Mouse (Mus musculus) right cerebral cortex, postnatal 36 days (tissue): ENCODE measurements at regions not wholly inside any gene's neighbourhood (a gene's known extent, or its start where the extent isn't known, plus 50 kb on each side); places are given as distances from the start of the nearest gene placed in this dataset.
A peak's percentile ranks its signal among the peaks of the same experiment; 100 is the strongest.

ENCODE experiments used
- DNase-seq, 2 experiments: peaks; one replicate each; pipeline ENCODE4 v3.0.0; 2022; ENCODE audit warnings: low spot score in 2 of 2, mixed read lengths in 1 of 2

- DNase-seq, result no peak
Measured at GRCm38 (mm10) chr17:75894934-75895333, 343.2 kb upstream of the Fam98a start.

- no peak for DNase-seq
Measured at GRCm38 (mm10) chr17:75893559-75893958, 341.8 kb upstream of the Fam98a start.

- no peak for DNase-seq
Measured at GRCm38 (mm10) chr17:75892156-75892555, 340.4 kb upstream of the Fam98a start.

GRCm38 (mm10) chr17:75891564-75891963 lies 339.8 kb upstream of the Fam98a start:
- no peak for DNase-seq

- no peak for DNase-seq
Measured at GRCm38 (mm10) chr17:75877848-75878247, 326.1 kb upstream of the Fam98a start.

- no peak for DNase-seq
Measured at GRCm38 (mm10) chr17:75876895-75877294, 325.1 kb upstream of the Fam98a start.

GRCm38 (mm10) chr17:75874535-75874934 lies 322.8 kb upstream of the Fam98a start:
- DNase-seq, result no peak

GRCm38 (mm10) chr17:75870492-75870891 lies 318.7 kb upstream of the Fam98a start:
- DNase-seq, result no peak

GRCm38 (mm10) chr17:75857015-75857414 lies 305.3 kb upstream of the Fam98a start:
- DNase-seq, result no peak

- no peak for DNase-seq
Measured at GRCm38 (mm10) chr17:75815997-75816626, 264.4 kb upstream of the Fam98a start.

GRCm38 (mm10) chr17:75812163-75812562 lies 260.4 kb upstream of the Fam98a start:
- no peak for DNase-seq

GRCm38 (mm10) chr17:75808524-75809326 lies 257.0 kb upstream of the Fam98a start:
- DNase-seq, result no peak

- no peak for DNase-seq
Measured at GRCm38 (mm10) chr17:75808025-75808424, 256.3 kb upstream of the Fam98a start.

- DNase-seq, result no peak
Measured at GRCm38 (mm10) chr17:75804358-75804757, 252.6 kb upstream of the Fam98a start.

- no peak for DNase-seq
Measured at GRCm38 (mm10) chr17:75796380-75796779, 244.6 kb upstream of the Fam98a start.

GRCm38 (mm10) chr17:75795772-75796171 lies 244.0 kb upstream of the Fam98a start:
- no peak for DNase-seq

- no peak for DNase-seq
Measured at GRCm38 (mm10) chr17:75779770-75780169, 228.0 kb upstream of the Fam98a start.

- DNase-seq, result peak; percentile 6 to 14
Measured at GRCm38 (mm10) chr17:75776611-75777010, 224.9 kb upstream of the Fam98a start.

GRCm38 (mm10) chr17:75775518-75775917 lies 223.8 kb upstream of the Fam98a start:
- DNase-seq, result no peak

GRCm38 (mm10) chr17:75772861-75773260 lies 221.1 kb upstream of the Fam98a start:
- no peak for DNase-seq

GRCm38 (mm10) chr17:75768654-75769053 lies 216.9 kb upstream of the Fam98a start:
- no peak for DNase-seq

- DNase-seq, result peak; percentile 19 to 62
Measured at GRCm38 (mm10) chr17:75763391-75763790, 211.6 kb upstream of the Fam98a start.

- DNase-seq, result no peak
Measured at GRCm38 (mm10) chr17:75756487-75756886, 204.7 kb upstream of the Fam98a start.
